ENCODE assay signal across 24 mouse cellular contexts in the genomic region with DNA sequence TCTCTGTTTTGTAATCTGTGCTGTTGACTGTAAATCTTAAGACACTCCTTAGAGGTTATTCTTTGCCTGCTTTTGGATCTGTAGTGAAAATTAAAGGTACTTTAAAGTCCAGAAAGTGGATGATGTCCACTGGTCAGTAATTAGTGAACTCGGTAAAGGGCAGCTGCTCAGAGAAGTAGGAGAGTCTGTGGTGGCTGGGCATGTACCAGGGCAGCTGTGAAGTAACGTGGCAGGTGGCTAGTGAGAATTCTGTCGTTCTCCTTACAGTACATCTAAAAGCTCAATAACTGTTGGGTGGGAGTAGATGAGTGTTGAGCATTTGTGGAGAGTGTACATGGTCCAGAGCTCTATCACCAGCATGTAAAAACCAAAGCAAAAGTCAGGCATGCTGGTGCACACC.
"Had no signal": no experiment of that assay in that cellular context is flagged by ENCODE, and none has a peak within 500 bp of the region (broad histone marks: within the 10 kb centered on the region; RNA-seq: fewer than 3 reads in every experiment).

No protein-coding gene starts in this region.

- H3K4me2 ChIP-seq: heart, embryonic 12.5 days; hindbrain, embryonic 12.5 days; hindbrain, embryonic 14.5 days; intestine, embryonic 15.5 days; limb, embryonic 12.5 days had no signal

- H3K36me3 ChIP-seq: heart, embryonic 10.5 days; heart, embryonic 12.5 days; hindbrain, embryonic 10.5 days; hindbrain, embryonic 12.5 days; intestine, embryonic 15.5 days; limb, embryonic 10.5 days; limb, embryonic 12.5 days had no signal

- ATAC-seq: hindbrain, embryonic 16.5 days; intestine, embryonic 15.5 days; intestine, postnatal 0 days had no signal

- H3K9ac ChIP-seq: heart, embryonic 12.5 days; hindbrain, embryonic 12.5 days; hindbrain, embryonic 14.5 days; intestine, embryonic 15.5 days; limb, embryonic 12.5 days; liver, embryonic 14.5 days had no signal

- H3K27me3 ChIP-seq: heart, embryonic 12.5 days; hindbrain, embryonic 12.5 days; intestine, embryonic 15.5 days; limb, embryonic 12.5 days had no signal

- H3K4me3 ChIP-seq: heart, embryonic 10.5 days; heart, embryonic 12.5 days; hindbrain, embryonic 10.5 days; hindbrain, embryonic 12.5 days; intestine, embryonic 15.5 days; left cerebral cortex, adult 2 months; limb, embryonic 10.5 days; limb, embryonic 12.5 days had no signal

- DNase-seq: gastrocnemius, postnatal 10 days; gastrocnemius, postnatal 25 days; heart, adult 18-20 months; heart, postnatal 10 days; heart, postnatal 4 days; kidney, adult 18-20 months; kidney, adult 8-10 months; kidney, postnatal 10 days; kidney, postnatal 25 days; kidney, postnatal 4 days; layer of hippocampus, adult 9-11 months; liver had no signal

- H3K9me3 ChIP-seq: heart, embryonic 10.5 days; heart, embryonic 12.5 days; hindbrain, embryonic 10.5 days; hindbrain, embryonic 12.5 days; intestine, embryonic 15.5 days; limb, embryonic 10.5 days; limb, embryonic 12.5 days had no signal

- H3K27ac ChIP-seq: heart, embryonic 10.5 days; hindbrain, embryonic 10.5 days; hindbrain, embryonic 12.5 days; hindbrain, embryonic 14.5 days; intestine, embryonic 15.5 days; left cerebral cortex, adult 2 months; limb, embryonic 10.5 days; limb, embryonic 12.5 days; liver, embryonic 14.5 days had no signal
